Mouse (Mus musculus) brain, embryonic 14.5 days (tissue): ENCODE measurements around the gene Trp53rka.

Experiments used
- CTCF ChIP-seq: fragments of 200-500 bp; IDR thresholded peaks from 2 replicates; pipeline ENCODE4 v1.5.1; 2012; ENCODE audit warnings: inconsistent platforms, mild to moderate bottlenecking, moderate library complexity, borderline replicate concordance; ENCODE audit not compliant: insufficient read depth, insufficient read length; ENCODE audit errors: extremely low read depth
- POLR2A ChIP-seq: fragments of 200-500 bp; IDR thresholded peaks from 2 replicates; pipeline ENCODE4 v1.6.1; 2012; ENCODE audit warnings: mild to moderate bottlenecking, inconsistent platforms, borderline replicate concordance; ENCODE audit not compliant: poor library complexity, insufficient read depth, insufficient read length, severe bottlenecking; ENCODE audit errors: extremely low read depth

GRCm38 (mm10) chr2:165512426-165512825, 19.3 kb upstream of the Trp53rka start:
- TF ChIP-seq CTCF (no peak), POLR2A (no peak)
